Mouse (Mus musculus): ENCODE results near the gene Gpr108. TPM values are rescaled to one million over a fixed set of nuclear protein-coding genes. Genes with fewer than 3 reads are reported as not detected.
A peak's percentile ranks its signal among the peaks of the same experiment; 100 is the strongest.

Gene Gpr108
- polyA plus RNA-seq, 1 experiment from 2014 or later, result 16.2 TPM

- WGBS, result 85% methylated on average over 2 of the region's 2 CpGs
- Histone ChIP-seq H3K4me1 (replicated peaks; ENCODE audit: control insufficient read depth, insufficient read depth, low read length) (peaks cover 6% of the 10 kb centered on the region; the same call in 1 of the 2 replicates), H3K27ac (ENCODE audit: low read depth, low read length) (no peak overlapping the region), H3K9me3 (ENCODE audit: control insufficient read depth) (no peaks in the 10 kb centered on the region), H3K4me3 (ENCODE audit: low read depth, low read length) (no peak overlapping the region), H3K36me3 (ENCODE audit: control insufficient read depth, insufficient read depth) (no peaks in the 10 kb centered on the region), H3K27me3 (replicated peaks; ENCODE audit: control insufficient read depth, insufficient read depth, low read length) (no peaks in the 10 kb centered on the region), H3K9ac (ENCODE audit: low read depth, low read length) (no peak overlapping the region), H3K4me2 (replicated peaks; ENCODE audit: low read depth) (no peak overlapping the region)
- TF ChIP-seq CTCF (IDR thresholded peaks at IDR 0.05; ENCODE audit: low read depth), result no peak
- no peak for ATAC-seq
Measured at GRCm38 (mm10) chr17:57227468-57227867, 20.8 kb downstream of the Gpr108 start.

- Histone ChIP-seq H3K36me3 (ENCODE audit: control insufficient read depth, insufficient read depth) (no peaks in the 10 kb centered on the region), H3K9me3 (ENCODE audit: control insufficient read depth) (no peaks in the 10 kb centered on the region), H3K9ac (ENCODE audit: low read depth, low read length) (no peak overlapping the region), H3K4me2 (replicated peaks; ENCODE audit: low read depth) (no peak overlapping the region), H3K27ac (ENCODE audit: low read depth, low read length) (no peak overlapping the region), H3K4me3 (ENCODE audit: low read depth, low read length) (no peak overlapping the region), H3K4me1 (replicated peaks; ENCODE audit: control insufficient read depth, insufficient read depth, low read length) (no peaks in the 10 kb centered on the region), H3K27me3 (replicated peaks; ENCODE audit: control insufficient read depth, insufficient read depth, low read length) (no peaks in the 10 kb centered on the region)
- no peak for ATAC-seq
- WGBS, result 77% methylated on average over 9 of the region's 9 CpGs
- no peak for TF ChIP-seq CTCF (IDR thresholded peaks at IDR 0.05; ENCODE audit: low read depth)
Measured at GRCm38 (mm10) chr17:57223313-57223712, 24.9 kb downstream of the Gpr108 start.

GRCm38 (mm10) chr17:57221911-57222310 lies 26.3 kb downstream of the Gpr108 start:
- H3K36me3 ChIP-seq (ENCODE audit: control insufficient read depth, insufficient read depth), result no peaks in the 10 kb centered on the region

GRCm38 (mm10) chr17:57219884-57220207 lies 28.4 kb downstream of the Gpr108 start:
- 0 out of 2 replicates have a peak, but pooled peaks have one; percentile 29 for ATAC-seq
- Histone ChIP-seq H3K9ac (ENCODE audit: low read depth, low read length) (no peak overlapping the region), H3K4me3 (ENCODE audit: low read depth, low read length) (no peak overlapping the region), H3K4me2 (replicated peaks; ENCODE audit: low read depth) (no peak overlapping the region; the same call in 1 of the 2 replicates), H3K9me3 (ENCODE audit: control insufficient read depth) (no peaks in the 10 kb centered on the region), H3K4me1 (replicated peaks; ENCODE audit: control insufficient read depth, insufficient read depth, low read length) (no peaks in the 10 kb centered on the region), H3K27me3 (replicated peaks; ENCODE audit: control insufficient read depth, insufficient read depth, low read length) (no peaks in the 10 kb centered on the region), H3K36me3 (ENCODE audit: control insufficient read depth, insufficient read depth) (no peaks in the 10 kb centered on the region), H3K27ac (ENCODE audit: low read depth, low read length) (no peak overlapping the region)
- 28% methylated on average over 3 of the region's 3 CpGs for WGBS
- TF ChIP-seq CTCF (IDR thresholded peaks at IDR 0.05; ENCODE audit: low read depth), result peak; percentile 84

More at GRCm38 (mm10) chr17:57221911-57222310, 26.3 kb downstream of the Gpr108 start:
- TF ChIP-seq CTCF (IDR thresholded peaks at IDR 0.05; ENCODE audit: low read depth), result no peak
- WGBS, result 54% methylated on average over 4 of the region's 4 CpGs
- Histone ChIP-seq H3K27me3 (replicated peaks; ENCODE audit: control insufficient read depth, insufficient read depth, low read length) (no peaks in the 10 kb centered on the region), H3K4me2 (replicated peaks; ENCODE audit: low read depth) (no peak overlapping the region), H3K9me3 (ENCODE audit: control insufficient read depth) (no peaks in the 10 kb centered on the region), H3K9ac (ENCODE audit: low read depth, low read length) (no peak overlapping the region), H3K4me3 (ENCODE audit: low read depth, low read length) (no peak overlapping the region), H3K27ac (ENCODE audit: low read depth, low read length) (no peak overlapping the region), H3K4me1 (replicated peaks; ENCODE audit: control insufficient read depth, insufficient read depth, low read length) (no peaks in the 10 kb centered on the region)
- no peak for ATAC-seq

GRCm38 (mm10) chr17:57219167-57219883 lies 28.9 kb downstream of the Gpr108 start:
- WGBS, result 25% methylated on average over 11 of the region's 11 CpGs
- H3K36me3 ChIP-seq (ENCODE audit: control insufficient read depth, insufficient read depth), result no peaks in the 10 kb centered on the region
- H3K4me2 ChIP-seq (replicated peaks; ENCODE audit: low read depth), result no peak overlapping the region; the same call in 1 of the 2 replicates
- ATAC-seq, result peak; percentile 42; the same call in 1 of the 2 replicates
- no peak overlapping the region for H3K27ac ChIP-seq (ENCODE audit: low read depth, low read length)
- TF ChIP-seq CTCF (IDR thresholded peaks at IDR 0.05; ENCODE audit: low read depth), result peak; percentile 90
- H3K4me1 ChIP-seq (replicated peaks; ENCODE audit: control insufficient read depth, insufficient read depth, low read length), result no peaks in the 10 kb centered on the region
- H3K9ac ChIP-seq (ENCODE audit: low read depth, low read length), result no peak overlapping the region
- H3K4me3 ChIP-seq (ENCODE audit: low read depth, low read length), result no peak overlapping the region
- H3K9me3 ChIP-seq (ENCODE audit: control insufficient read depth), result no peaks in the 10 kb centered on the region
- no peaks in the 10 kb centered on the region for H3K27me3 ChIP-seq (replicated peaks; ENCODE audit: control insufficient read depth, insufficient read depth, low read length)

- Histone ChIP-seq H3K4me3 (ENCODE audit: low read depth, low read length) (no peak overlapping the region), H3K9me3 (ENCODE audit: control insufficient read depth) (no peaks in the 10 kb centered on the region), H3K4me1 (replicated peaks; ENCODE audit: control insufficient read depth, insufficient read depth, low read length) (no peaks in the 10 kb centered on the region), H3K4me2 (replicated peaks; ENCODE audit: low read depth) (no peak overlapping the region), H3K27me3 (replicated peaks; ENCODE audit: control insufficient read depth, insufficient read depth, low read length) (no peaks in the 10 kb centered on the region), H3K9ac (ENCODE audit: low read depth, low read length) (no peak overlapping the region), H3K27ac (ENCODE audit: low read depth, low read length) (no peak overlapping the region), H3K36me3 (ENCODE audit: control insufficient read depth, insufficient read depth) (no peaks in the 10 kb centered on the region)
- no peak for ATAC-seq
- WGBS, result 72% methylated on average over 12 of the region's 12 CpGs
- TF ChIP-seq CTCF (IDR thresholded peaks at IDR 0.05; ENCODE audit: low read depth), result no peak
Measured at GRCm38 (mm10) chr17:57218335-57218900, 29.8 kb downstream of the Gpr108 start.

All from intestine, postnatal 0 days (tissue).